ENCODE assay signal across 8 mouse cellular contexts in the genomic region with DNA sequence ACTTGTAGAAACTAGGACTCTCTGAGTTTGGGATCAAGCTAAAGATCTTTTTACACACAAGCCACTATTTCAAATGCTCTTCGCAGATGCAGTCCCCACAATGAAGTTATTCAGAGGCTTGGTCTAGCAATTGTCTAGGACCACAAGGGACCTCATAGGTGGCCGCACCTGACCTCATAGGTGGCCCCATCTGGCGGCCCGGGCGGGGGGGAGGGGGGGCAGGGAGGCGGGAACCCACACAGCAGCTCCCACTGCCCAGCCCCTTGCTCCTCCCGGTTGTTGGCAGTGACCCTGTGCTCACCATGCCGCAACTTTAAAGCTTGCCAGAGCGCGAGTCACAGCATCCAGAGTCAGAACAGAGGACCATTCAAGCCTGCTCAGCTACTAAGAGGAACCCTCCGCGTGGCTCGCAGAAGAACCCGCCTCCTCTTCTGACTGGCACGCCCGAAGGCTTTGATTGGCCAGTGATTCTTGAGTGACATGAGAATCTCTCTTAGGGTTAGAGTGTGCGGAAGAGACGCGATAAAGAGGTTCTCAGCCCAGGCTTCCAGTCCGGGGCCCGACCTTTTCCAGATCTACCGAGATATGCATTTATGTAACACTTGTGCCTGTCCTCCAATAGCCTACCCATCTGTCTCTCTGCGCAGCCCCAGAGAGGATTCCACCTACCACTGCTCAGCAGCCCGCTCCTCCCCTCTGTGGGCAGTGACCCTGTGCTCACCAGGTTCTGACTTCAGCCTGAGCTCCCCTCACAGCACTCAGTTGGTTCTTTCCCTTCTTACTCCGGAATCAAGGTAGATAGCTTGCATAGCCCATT. TPM values are rescaled to one million over a fixed set of nuclear protein-coding genes. Genes with fewer than 3 reads are reported as not detected.
DNase-seq lines count a peak whose midpoint lies in the region; ATAC-seq lines count a peak whose summit lies in the region.

A gene (minus strand): TSS at position 391 of the 817 bp plus-strand sequence.

- ATAC-seq in hindbrain, embryonic 14.5 days (ENCODE audit: low FRiP score), result peak; percentile 96

- no peaks in the 10 kb centered on the region for H3K36me3 ChIP-seq in hindbrain, embryonic 14.5 days (replicated peaks; ENCODE audit: control insufficient read depth, insufficient read depth)

- H3K9me3 ChIP-seq in hindbrain, embryonic 14.5 days (ENCODE audit: control insufficient read depth, low read length), result no peaks in the 10 kb centered on the region

- H3K4me2 ChIP-seq in hindbrain, embryonic 14.5 days (replicated peaks), result peak within 1 kb of the TSS; percentile 67

- DNase-seq in T-cell, adult 2 months (ENCODE audit: low spot score), result peak; percentile 85
- peak; percentile 86 to 88 for DNase-seq in cerebellum, postnatal 14 days
- peak; percentile 74 to 76 for DNase-seq in frontal cortex, postnatal 25 days (ENCODE audit: low spot score in 2 of 2)
- DNase-seq in hindbrain, embryonic 14.5 days (ENCODE audit: low spot score), result peak; percentile 86
- DNase-seq in layer of hippocampus, postnatal 25 days (ENCODE audit: extremely low spot score in 1 of 2, low spot score in 1 of 2), result peak; percentile 64 to 69
- peak; percentile 94 for DNase-seq in lung, postnatal 25 days (ENCODE audit: low spot score)
- peak; percentile 94 for DNase-seq in retina, postnatal 1 day
- DNase-seq in thymus, postnatal 4 days, result peak; percentile 84

- H3K4me1 ChIP-seq in hindbrain, embryonic 14.5 days (replicated peaks; ENCODE audit: control insufficient read depth, insufficient read depth, low read length), result no peaks in the 10 kb centered on the region

- WGBS in hindbrain, embryonic 14.5 days, result 2% methylated on average over 24 of the region's 25 CpGs

- peak within 1 kb of the TSS; percentile 44; the same call in 1 of the 2 replicates for H3K27ac ChIP-seq in hindbrain, embryonic 14.5 days

- H3K27me3 ChIP-seq in hindbrain, embryonic 14.5 days (ENCODE audit: control insufficient read depth, insufficient read depth, low read length), result no peaks in the 10 kb centered on the region

- peak within 1 kb of the TSS; percentile 60 for H3K9ac ChIP-seq in hindbrain, embryonic 14.5 days

- peak within 1 kb of the TSS; percentile 43 for H3K4me3 ChIP-seq in hindbrain, embryonic 14.5 days (replicated peaks; ENCODE audit: low read length)

RNA-seq across cellular contexts. Expression of the gene that starts here (rescaled TPM):
- 0.46 and 0.47 TPM in 2 replicates for polyA plus RNA-seq in hindbrain, embryonic 14.5 days (2014; fragmentation: Nextera tagmentation; extraction: Ambion mirVana)
- under 1 TPM; 0.56 to 0.76 TPM for total RNA-seq in layer of hippocampus, postnatal 25 days (2021)

Comparison
In these comparisons a context has a peak if more than half of its experiments do, and no peak if none do; other contexts are left out.
1. Peak in every context shown above with its lines: DNase-seq, ATAC-seq, H3K4me3 ChIP-seq and H3K27ac ChIP-seq.
2. Peak in DNase-seq, ATAC-seq, H3K4me3 ChIP-seq, H3K27ac ChIP-seq, H3K9ac ChIP-seq and H3K4me2 ChIP-seq in hindbrain, embryonic 14.5 days; RNA of the gene not detected or under 1 TPM.
3. Peak in DNase-seq in layer of hippocampus, postnatal 25 days; RNA of the gene not detected or under 1 TPM.